Mouse (Mus musculus): Measurements from ENCODE around the gene Ank.

GRCm38 (mm10) chr15:27553554-27553953 is 87.1 kb downstream of the Ank start:
- TF ChIP-seq CTCF (IDR thresholded peaks at IDR 0.05; ENCODE audit: low read depth, low read length) (no peak), EP300 (IDR thresholded peaks at IDR 0.05; ENCODE audit: insufficient read depth, low read depth, low read length) (no peak), POLR2A (IDR thresholded peaks at IDR 0.05; ENCODE audit: insufficient read depth, low read length) (no peak)

Measured in ES-Bruce4 (cell line).